Mouse (Mus musculus) cerebellum, postnatal 4 days (tissue): ENCODE results near the gene Zfp638.
"Not testable (repeated sequence)": the region's sequence is repeated elsewhere in the genome, so short reads cannot be mapped to it uniquely, and the experiment has no call there.

Experiments
- DNase-seq, 2 experiments: peaks; one replicate each; pipeline ENCODE4 v3.0.0; 2022; ENCODE audit warnings: low spot score in 2 of 2, mixed read lengths in 1 of 2

The Zfp638 gene

GRCm38 (mm10) chr6:83866954-83867597 lies at the start of gene Zfp638:
TSS of gene Zfp638 (plus strand) at chr6:83867109.
- DNase-seq, result peak; percentile 87 to 96

GRCm38 (mm10) chr6:83818996-83819395 lies 47.9 kb upstream of the Zfp638 start:
- no peak for DNase-seq

- no peak for DNase-seq
Measured at GRCm38 (mm10) chr6:83820727-83821515, 46.0 kb upstream of the Zfp638 start.

- DNase-seq, result no peak
Measured at GRCm38 (mm10) chr6:83821856-83822255, 45.1 kb upstream of the Zfp638 start.

- no peak for DNase-seq
Measured at GRCm38 (mm10) chr6:83830941-83831605, 35.8 kb upstream of the Zfp638 start.

- peak; percentile 95 to 98 for DNase-seq
Measured at GRCm38 (mm10) chr6:83831606-83832123, 35.2 kb upstream of the Zfp638 start, which contains the start of gene Paip2b. TSS of gene Paip2b (minus strand) at chr6:83831741.

- DNase-seq, result not testable (repeated sequence)
Measured at GRCm38 (mm10) chr6:83832393-83832792, 34.5 kb upstream of the Zfp638 start.

GRCm38 (mm10) chr6:83836826-83837225 lies 30.1 kb upstream of the Zfp638 start:
- DNase-seq, result no peak

GRCm38 (mm10) chr6:83838046-83838445 lies 28.9 kb upstream of the Zfp638 start:
- DNase-seq, result no peak

GRCm38 (mm10) chr6:83840086-83840485 lies 26.8 kb upstream of the Zfp638 start:
- DNase-seq, result no peak

- no peak for DNase-seq
Measured at GRCm38 (mm10) chr6:83844913-83845312, 22.0 kb upstream of the Zfp638 start.

GRCm38 (mm10) chr6:83846141-83846540 lies 20.8 kb upstream of the Zfp638 start:
- no peak for DNase-seq

GRCm38 (mm10) chr6:83849446-83849845 lies 17.5 kb upstream of the Zfp638 start:
- no peak for DNase-seq

GRCm38 (mm10) chr6:83857476-83857875 lies 9.4 kb upstream of the Zfp638 start:
- no peak for DNase-seq

- DNase-seq, result no peak
Measured at GRCm38 (mm10) chr6:83860033-83860432, 6.9 kb upstream of the Zfp638 start.

- no peak for DNase-seq
Measured at GRCm38 (mm10) chr6:83863538-83863937, 3.4 kb upstream of the Zfp638 start.

- DNase-seq, result no peak
Measured at GRCm38 (mm10) chr6:83866423-83866822, 486 bp upstream of the Zfp638 start.

GRCm38 (mm10) chr6:83867598-83868585 lies 983 bp downstream of the Zfp638 start:
- DNase-seq, result peak in 1 of 2 experiments; percentile 43

GRCm38 (mm10) chr6:83879815-83880214 lies 12.9 kb downstream of the Zfp638 start:
- peak in 1 of 2 experiments; percentile 43 for DNase-seq

GRCm38 (mm10) chr6:83886789-83887188 lies 19.9 kb downstream of the Zfp638 start:
- DNase-seq, result no peak

- DNase-seq, result no peak
Measured at GRCm38 (mm10) chr6:83888802-83889201, 21.9 kb downstream of the Zfp638 start.
